Mouse (Mus musculus): ENCODE data around the gene Tbc1d4. TPM values are rescaled to one million over a fixed set of nuclear protein-coding genes. Genes with fewer than 3 reads are reported as not detected.

Gene Tbc1d4
- polyA plus RNA-seq, 1 experiment: 10.6 TPM

- no peak for TF ChIP-seq CTCF (IDR thresholded peaks at IDR 0.05; ENCODE audit: insufficient read depth, low read length)
- no peak for TF ChIP-seq POLR2A (IDR thresholded peaks at IDR 0.05; ENCODE audit: borderline replicate concordance, extremely low read depth, low read depth, low read length)
- Histone ChIP-seq H3K4me1 (ENCODE audit: control insufficient read depth, insufficient read depth, low read length) (no peaks in the 10 kb centered on the region; the same call in 1 of the 2 replicates), H3K4me3 (replicated peaks; ENCODE audit: extremely low read depth, low read depth, low read length) (no peak overlapping the region)
- 54% methylated on average over 14 of the region's 14 CpGs for WGBS
- no peak for DNase-seq
Measured at GRCm38 (mm10) chr14:101518259-101518658, 90.7 kb downstream of the Tbc1d4 start.

DNA sequence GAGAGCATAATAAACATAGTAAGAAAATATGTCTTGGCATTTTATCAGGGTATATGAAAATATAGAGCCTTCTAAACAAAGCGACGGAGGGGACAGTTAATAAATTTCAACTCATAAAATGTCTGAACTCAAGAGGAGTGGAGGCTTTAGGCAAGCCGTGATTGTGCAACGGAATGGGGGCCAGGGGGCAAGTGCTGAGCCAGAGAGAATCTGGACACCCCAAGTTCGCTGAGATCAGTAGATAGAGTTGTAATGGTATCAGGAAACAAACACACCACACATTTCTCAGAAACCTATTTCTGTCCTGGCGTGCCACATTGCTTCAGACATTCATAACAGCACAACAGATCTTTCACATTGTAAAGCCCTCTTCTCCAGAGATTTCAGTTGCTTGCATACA lies 91.2 kb downstream of the Tbc1d4 start:
- H3K4me1 ChIP-seq (ENCODE audit: control insufficient read depth, insufficient read depth, low read length): no peaks in the 10 kb centered on the region; the same call in 1 of the 2 replicates
- H3K4me3 ChIP-seq (replicated peaks; ENCODE audit: extremely low read depth, low read depth, low read length): no peak overlapping the region
- 55% methylated on average over 6 of the region's 6 CpGs for WGBS
- no peak for TF ChIP-seq CTCF (IDR thresholded peaks at IDR 0.05; ENCODE audit: insufficient read depth, low read length)
- TF ChIP-seq POLR2A (IDR thresholded peaks at IDR 0.05; ENCODE audit: borderline replicate concordance, extremely low read depth, low read depth, low read length): no peak
- no peak for DNase-seq

GRCm38 (mm10) chr14:101517341-101517740 lies 91.7 kb downstream of the Tbc1d4 start:
- WGBS: 18% methylated on average over 5 of the region's 5 CpGs
- TF ChIP-seq CTCF (IDR thresholded peaks at IDR 0.05; ENCODE audit: insufficient read depth, low read length) (no peak), POLR2A (IDR thresholded peaks at IDR 0.05; ENCODE audit: borderline replicate concordance, extremely low read depth, low read depth, low read length) (no peak)
- no peaks in the 10 kb centered on the region; the same call in none of the 2 replicates for H3K4me1 ChIP-seq (ENCODE audit: control insufficient read depth, insufficient read depth, low read length)
- peak; percentile 25 for DNase-seq
- H3K4me3 ChIP-seq (replicated peaks; ENCODE audit: extremely low read depth, low read depth, low read length): no peak overlapping the region

DNA sequence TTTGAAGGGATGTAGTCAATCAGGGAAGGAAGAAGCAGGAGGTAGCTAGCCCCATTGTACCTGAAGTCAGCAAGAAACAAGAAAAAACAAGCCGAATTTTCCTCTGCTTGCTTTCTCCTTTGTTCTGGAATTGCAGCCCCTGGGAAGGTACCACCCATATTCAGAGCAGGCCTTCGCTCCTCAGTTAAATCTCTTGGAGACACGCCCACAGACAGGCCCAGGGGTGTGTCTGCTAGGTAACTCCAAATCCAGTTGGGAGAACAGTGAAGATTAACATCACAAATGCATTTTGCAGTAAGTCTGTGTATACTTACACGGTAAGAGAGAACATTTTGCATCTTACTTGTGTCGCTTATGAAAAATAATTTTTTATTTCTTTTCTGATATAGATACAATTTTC lies 92.1 kb downstream of the Tbc1d4 start:
- no peak for DNase-seq
- TF ChIP-seq CTCF (IDR thresholded peaks at IDR 0.05; ENCODE audit: insufficient read depth, low read length): no peak
- Histone ChIP-seq H3K4me1 (ENCODE audit: control insufficient read depth, insufficient read depth, low read length) (no peaks in the 10 kb centered on the region; the same call in none of the 2 replicates), H3K4me3 (replicated peaks; ENCODE audit: extremely low read depth, low read depth, low read length) (no peak overlapping the region)
- 40% methylated on average over 5 of the region's 5 CpGs for WGBS

DNA sequence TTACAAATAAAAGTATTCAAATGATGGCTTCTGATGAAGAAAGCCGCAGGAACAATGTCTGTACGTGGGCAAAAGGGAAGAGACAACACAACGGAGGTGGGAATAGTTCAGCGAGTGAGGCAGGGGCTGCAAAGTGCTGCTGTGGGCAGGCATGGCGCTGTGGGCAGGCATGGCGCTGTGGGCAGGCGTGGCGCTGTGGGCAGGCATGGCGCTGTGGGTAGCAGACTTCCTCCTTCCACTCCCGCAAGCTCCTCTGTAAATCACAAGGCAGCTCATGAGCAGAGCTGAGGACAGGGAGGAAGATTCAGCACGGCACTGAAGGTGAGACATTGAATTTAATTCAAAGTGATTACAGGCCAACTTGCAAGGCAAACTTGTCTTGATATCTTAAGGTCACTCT lies 93.0 kb downstream of the Tbc1d4 start:
- DNase-seq: no peak
- WGBS: 91% methylated on average over 11 of the region's 11 CpGs
- H3K4me1 ChIP-seq (ENCODE audit: control insufficient read depth, insufficient read depth, low read length): no peaks in the 10 kb centered on the region; the same call in 1 of the 2 replicates
- TF ChIP-seq CTCF (IDR thresholded peaks at IDR 0.05; ENCODE audit: insufficient read depth, low read length) (no peak), POLR2A (IDR thresholded peaks at IDR 0.05; ENCODE audit: borderline replicate concordance, extremely low read depth, low read depth, low read length) (no peak)
- H3K4me3 ChIP-seq (replicated peaks; ENCODE audit: extremely low read depth, low read depth, low read length): no peak overlapping the region

DNA sequence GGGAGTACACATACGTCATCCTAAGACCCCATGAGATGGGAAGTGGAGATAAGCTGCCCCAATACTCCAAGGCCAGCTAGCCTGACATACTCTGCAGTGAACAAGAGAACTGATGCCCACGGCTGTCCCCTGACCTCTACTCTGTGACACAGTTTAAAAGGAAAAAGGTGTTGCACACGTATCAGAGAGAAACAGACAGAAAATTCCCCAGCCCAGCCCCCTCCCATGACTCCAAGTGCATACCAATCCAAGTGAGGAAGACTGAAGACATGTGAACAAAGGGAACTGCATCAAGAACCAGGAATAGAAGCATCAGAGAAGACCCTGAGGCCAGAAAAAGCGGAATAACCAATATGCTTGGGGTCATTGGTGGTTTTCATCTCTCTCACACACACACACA lies 93.7 kb downstream of the Tbc1d4 start:
- TF ChIP-seq CTCF (IDR thresholded peaks at IDR 0.05; ENCODE audit: insufficient read depth, low read length) (no peak), POLR2A (IDR thresholded peaks at IDR 0.05; ENCODE audit: borderline replicate concordance, extremely low read depth, low read depth, low read length) (no peak)
- Histone ChIP-seq H3K4me1 (ENCODE audit: control insufficient read depth, insufficient read depth, low read length) (no peaks in the 10 kb centered on the region; the same call in 1 of the 2 replicates), H3K4me3 (replicated peaks; ENCODE audit: extremely low read depth, low read depth, low read length) (no peak overlapping the region)
- 74% methylated on average over 4 of the region's 4 CpGs for WGBS
- DNase-seq: no peak

GRCm38 (mm10) chr14:101514557-101514971 lies 94.4 kb downstream of the Tbc1d4 start:
- no peak for DNase-seq

DNA sequence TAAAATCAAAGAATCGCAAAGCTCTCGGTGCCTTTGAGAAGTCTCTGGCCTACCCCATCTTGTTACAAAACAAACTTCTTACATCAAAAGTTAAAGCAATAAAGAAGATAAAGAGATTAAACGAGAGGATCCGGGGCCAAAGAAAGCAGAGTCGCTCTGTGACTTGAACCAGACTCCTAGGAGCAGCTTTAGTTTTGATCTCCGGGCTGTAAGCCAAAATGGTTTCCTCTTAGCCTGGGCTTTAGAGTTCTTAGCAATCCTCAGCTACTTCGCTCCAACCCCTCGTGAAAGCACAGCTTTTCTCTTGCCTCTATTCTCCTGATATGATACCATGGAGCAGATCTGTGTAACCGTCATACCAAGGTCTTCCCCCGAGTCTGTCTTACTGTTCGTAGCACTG lies 95.8 kb downstream of the Tbc1d4 start:
- WGBS: 62% methylated on average over 11 of the region's 11 CpGs
- no peak for TF ChIP-seq POLR2A (IDR thresholded peaks at IDR 0.05; ENCODE audit: borderline replicate concordance, extremely low read depth, low read depth, low read length)
- TF ChIP-seq CTCF (IDR thresholded peaks at IDR 0.05; ENCODE audit: insufficient read depth, low read length): no peak
- DNase-seq: no peak

More at GRCm38 (mm10) chr14:101514557-101514971, 94.4 kb downstream of the Tbc1d4 start:
- WGBS: 78% methylated on average over 5 of the region's 5 CpGs
- no peak for TF ChIP-seq CTCF (IDR thresholded peaks at IDR 0.05; ENCODE audit: insufficient read depth, low read length)
- TF ChIP-seq POLR2A (IDR thresholded peaks at IDR 0.05; ENCODE audit: borderline replicate concordance, extremely low read depth, low read depth, low read length): no peak
- H3K4me1 ChIP-seq (ENCODE audit: control insufficient read depth, insufficient read depth, low read length): no peaks in the 10 kb centered on the region; the same call in 1 of the 2 replicates
- H3K4me3 ChIP-seq (replicated peaks; ENCODE audit: extremely low read depth, low read depth, low read length): no peak overlapping the region

DNA sequence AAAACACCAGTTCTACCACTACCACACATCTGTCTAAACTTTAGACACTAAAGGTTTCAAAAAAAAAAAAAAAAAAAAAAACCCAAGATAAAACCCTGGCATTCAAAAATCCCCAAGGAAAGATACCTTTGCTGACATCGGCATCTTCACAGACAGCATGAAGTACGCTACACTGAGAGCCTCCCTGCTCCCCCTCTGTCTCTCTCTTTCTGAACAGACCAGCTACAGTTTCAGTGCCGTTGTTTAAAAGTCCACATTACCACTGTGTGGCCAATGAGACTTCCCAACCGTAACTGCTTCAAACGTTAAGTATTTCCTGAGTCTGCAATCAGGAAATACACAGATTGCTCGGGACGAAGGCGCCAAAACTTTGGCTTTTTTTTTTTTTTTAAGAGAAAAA lies 97.6 kb downstream of the Tbc1d4 start:
- TF ChIP-seq POLR2A (IDR thresholded peaks at IDR 0.05; ENCODE audit: borderline replicate concordance, extremely low read depth, low read depth, low read length): no peak
- TF ChIP-seq CTCF (IDR thresholded peaks at IDR 0.05; ENCODE audit: insufficient read depth, low read length): no peak
- 39% methylated on average over 8 of the region's 8 CpGs for WGBS
- no peaks in the 10 kb centered on the region; the same call in 1 of the 2 replicates for H3K4me1 ChIP-seq (ENCODE audit: control insufficient read depth, insufficient read depth, low read length)
- DNase-seq: no peak
- no peak overlapping the region for H3K4me3 ChIP-seq (replicated peaks; ENCODE audit: extremely low read depth, low read depth, low read length)

More for the DNA sequence above, 95.8 kb downstream of the Tbc1d4 start:
- H3K4me1 ChIP-seq (ENCODE audit: control insufficient read depth, insufficient read depth, low read length): no peaks in the 10 kb centered on the region; the same call in 1 of the 2 replicates
- H3K4me3 ChIP-seq (replicated peaks; ENCODE audit: extremely low read depth, low read depth, low read length): no peak overlapping the region

GRCm38 (mm10) chr14:101510540-101511313 lies 98.3 kb downstream of the Tbc1d4 start:
- TF ChIP-seq CTCF (IDR thresholded peaks at IDR 0.05; ENCODE audit: insufficient read depth, low read length) (no peak), POLR2A (IDR thresholded peaks at IDR 0.05; ENCODE audit: borderline replicate concordance, extremely low read depth, low read depth, low read length) (no peak)
- H3K4me1 ChIP-seq (ENCODE audit: control insufficient read depth, insufficient read depth, low read length): no peaks in the 10 kb centered on the region; the same call in 1 of the 2 replicates
- no peak for DNase-seq
- WGBS: 55% methylated on average over 13 of the region's 13 CpGs
- H3K4me3 ChIP-seq (replicated peaks; ENCODE audit: extremely low read depth, low read depth, low read length): no peak overlapping the region

Measured in lung, adult 2 months (tissue).